Mouse (Mus musculus) MN1 (cell line): ENCODE measurements around the gene Mospd2.

Experiments used
- DNase-seq: peaks from one replicate; pipeline ENCODE4 v3.0.0-alpha.2; 2016; ENCODE audit warnings: low spot score

Gene Mospd2

GRCm38 (mm10) chrX:164980193-164980775 lies at the start of gene Mospd2, which contains the start of gene Fancb:
TSS of gene Mospd2 (minus strand) at chrX:164980375.
TSS of gene Fancb (plus strand) at chrX:164980592.
- peak; percentile 91 for DNase-seq

- DNase-seq, result no peak
Measured at GRCm38 (mm10) chrX:165004779-165005324, 24.7 kb upstream of the Mospd2 start, which contains the start of gene Gm17604. TSS of gene Gm17604 (minus strand) at chrX:165004829.

DNA sequence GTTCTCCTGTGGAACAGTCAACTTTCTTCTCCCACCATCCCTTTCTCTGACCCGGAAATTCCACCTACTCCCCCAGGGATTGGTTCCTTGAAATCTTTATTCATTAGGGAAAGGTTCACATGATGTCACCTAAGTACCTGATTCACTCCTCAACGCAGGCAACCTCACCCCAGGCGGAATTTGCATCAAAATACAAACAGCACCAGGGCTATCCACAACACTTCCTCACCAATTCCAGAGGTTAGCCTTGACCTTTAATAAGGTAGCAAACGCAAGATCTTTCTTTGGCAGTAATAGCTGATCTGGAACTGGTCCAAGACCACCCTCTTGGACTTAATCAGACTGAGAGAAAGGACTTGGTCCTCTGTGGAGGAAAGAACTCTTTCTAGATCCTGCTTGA lies 23.0 kb upstream of the Mospd2 start:
- DNase-seq, result no peak

DNA sequence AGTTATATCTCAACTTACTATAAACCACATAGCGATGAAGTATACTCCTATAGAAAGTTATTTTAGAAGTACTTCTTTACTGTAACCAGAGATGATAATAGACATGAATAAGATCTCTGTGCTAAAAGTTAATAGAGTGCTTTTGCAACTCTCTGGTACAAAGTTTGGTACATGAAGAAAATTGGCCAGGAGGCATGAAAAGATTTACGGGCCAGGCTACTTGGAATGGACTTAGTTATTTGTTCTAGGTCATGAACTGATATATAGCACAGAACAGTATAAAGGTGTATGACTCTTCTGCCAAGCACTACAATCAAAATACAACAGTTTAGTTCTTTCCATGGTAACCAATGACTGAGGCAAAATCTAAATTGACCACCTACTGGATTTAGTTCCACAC lies 1.3 kb downstream of the Mospd2 start:
- DNase-seq, result no peak

- DNase-seq, result no peak
Measured at GRCm38 (mm10) chrX:164971206-164971605, 9.0 kb downstream of the Mospd2 start.

DNA sequence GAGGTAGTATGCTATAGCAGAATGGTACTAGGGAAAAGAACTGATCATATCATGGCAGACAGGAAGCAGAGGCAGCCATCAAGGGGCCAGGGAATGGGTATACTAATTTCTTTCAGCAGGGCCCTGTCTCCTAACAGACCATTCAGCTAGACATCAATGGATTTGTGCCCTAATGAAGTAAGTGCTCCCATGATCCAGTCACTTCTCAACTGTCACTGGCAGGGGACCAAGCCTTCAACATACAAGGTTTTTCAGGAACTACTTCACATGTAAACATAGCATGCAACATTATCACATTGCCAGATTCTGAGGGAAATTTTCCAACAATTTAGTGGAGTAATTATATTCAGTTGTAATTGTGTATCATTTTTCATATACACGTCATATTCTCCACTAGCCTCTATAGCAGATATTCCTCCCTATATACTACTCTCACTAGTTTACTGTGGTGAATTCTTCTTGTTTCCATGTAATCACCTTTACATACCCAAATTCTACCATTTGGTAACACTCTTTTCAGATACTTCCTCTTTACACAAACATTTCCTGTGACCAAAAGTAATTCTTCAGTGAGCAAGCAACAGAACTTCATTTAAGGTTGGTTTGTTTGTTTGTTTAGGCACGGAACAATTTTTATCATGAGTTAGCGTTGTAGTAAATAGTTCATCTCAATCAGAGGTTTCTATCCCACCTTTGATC lies 14.3 kb downstream of the Mospd2 start:
- no peak for DNase-seq

- peak; percentile 6 for DNase-seq
Measured at GRCm38 (mm10) chrX:164952601-164953375, 27.4 kb downstream of the Mospd2 start.

- no peak for DNase-seq
Measured at GRCm38 (mm10) chrX:164951858-164952576, 28.2 kb downstream of the Mospd2 start.

DNA sequence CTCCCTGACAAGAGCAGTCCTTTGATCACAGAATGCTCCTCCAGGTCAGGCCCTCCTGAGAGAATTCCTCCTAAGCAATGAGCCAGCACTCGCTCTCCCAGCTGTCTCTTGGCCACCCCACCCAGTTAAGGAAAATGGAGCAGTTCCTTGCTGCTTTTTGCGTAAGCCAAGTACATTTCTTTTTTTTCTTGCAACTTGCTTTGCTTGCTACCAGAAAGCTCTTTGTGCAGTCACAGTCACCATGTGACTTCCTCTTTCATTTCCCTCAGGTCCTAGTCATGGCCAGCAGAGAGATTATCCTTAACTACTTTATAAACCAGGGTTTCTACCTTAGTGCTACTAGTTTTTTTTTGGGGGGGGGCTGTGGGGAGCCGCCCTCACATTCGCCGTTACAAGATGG lies 38.6 kb downstream of the Mospd2 start:
- no peak for DNase-seq

GRCm38 (mm10) chrX:164912993-164913392 lies 67.2 kb downstream of the Mospd2 start:
- no peak for DNase-seq

DNA sequence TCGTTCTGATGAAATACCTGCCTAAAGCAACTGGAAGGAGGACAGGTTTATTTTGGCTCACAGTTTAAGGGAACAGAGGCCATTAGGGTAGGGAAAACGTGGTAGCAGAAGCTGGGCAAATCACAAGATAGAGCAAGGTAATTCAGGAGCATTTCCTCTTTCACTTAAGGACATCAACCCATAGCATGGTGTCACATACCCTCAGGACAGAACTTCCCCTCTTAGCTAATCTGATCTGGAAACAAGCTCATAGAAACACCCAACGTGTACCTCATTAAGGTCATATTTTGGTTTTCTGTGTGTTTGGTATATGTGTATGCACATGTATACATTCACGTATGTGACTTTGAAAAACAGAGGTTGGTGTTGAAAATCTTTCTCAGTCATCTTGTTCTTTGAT lies 68.0 kb downstream of the Mospd2 start:
- DNase-seq, result no peak

DNA sequence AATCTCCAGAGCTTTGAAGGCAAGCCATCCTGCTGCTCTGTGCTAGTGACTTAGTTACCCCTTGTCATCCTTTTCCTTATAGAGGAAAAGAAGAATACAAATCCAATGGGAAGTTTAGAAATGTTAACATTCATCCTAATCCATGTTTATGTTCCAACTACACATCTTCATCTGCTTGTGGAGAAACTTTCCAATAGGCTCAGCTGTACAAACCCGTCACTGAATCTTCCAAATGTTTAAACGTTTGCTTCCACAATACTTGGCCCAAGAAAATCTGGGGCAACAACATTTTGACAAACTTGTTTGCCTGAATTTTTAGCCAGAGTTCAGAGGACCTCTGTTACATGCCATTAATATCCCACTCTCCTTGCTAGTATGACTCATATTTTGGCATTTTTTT lies 78.3 kb downstream of the Mospd2 start:
- DNase-seq, result no peak

- no peak for DNase-seq
Measured at GRCm38 (mm10) chrX:164899805-164900204, 80.4 kb downstream of the Mospd2 start.

GRCm38 (mm10) chrX:164886260-164886659 lies 93.9 kb downstream of the Mospd2 start:
- no peak for DNase-seq
